Mouse (Mus musculus): ENCODE results near the gene Padi6. TPM values are rescaled to one million over a fixed set of nuclear protein-coding genes. Genes with fewer than 3 reads are reported as not detected.

Gene Padi6
- total and polyA plus RNA-seq, 2 experiments from 2014 or later = not detected

- ATAC-seq (ENCODE audit: insufficient read depth, low read depth) (no peak), DNase-seq (ENCODE audit: low spot score) (no peak)
- Histone ChIP-seq H3K4me1 (ENCODE audit: control insufficient read depth, insufficient read depth) (no peaks in the 10 kb centered on the region), H3K4me2 (ENCODE audit: low read depth, low read length) (no peak overlapping the region), H3K9me3 (replicated peaks; ENCODE audit: control insufficient read depth, low read length) (no peaks in the 10 kb centered on the region), H3K4me3 (ENCODE audit: low read depth, low read length) (no peak overlapping the region), H3K36me3 (replicated peaks; ENCODE audit: control insufficient read depth, insufficient read depth, low read length) (no peaks in the 10 kb centered on the region), H3K9ac (replicated peaks; ENCODE audit: low read depth, low read length) (no peak overlapping the region), H3K27ac (ENCODE audit: low read depth) (no peak overlapping the region), H3K27me3 (ENCODE audit: control insufficient read depth, insufficient read depth, low read length) (no peaks in the 10 kb centered on the region)
- WGBS = 81% methylated on average over 5 of the region's 5 CpGs
- TF ChIP-seq CTCF (IDR thresholded peaks at IDR 0.05; ENCODE audit: low read depth) (no peak), EP300 (IDR thresholded peaks at IDR 0.05; ENCODE audit: low read depth) (no peak)
Observed at GRCm38 (mm10) chr4:140768973-140769372, 26.5 kb upstream of the Padi6 start.

- DNase-seq (ENCODE audit: low spot score) (no peak), ATAC-seq (ENCODE audit: insufficient read depth, low read depth) (no peak)
- no peak for TF ChIP-seq EP300 (IDR thresholded peaks at IDR 0.05; ENCODE audit: low read depth)
- no peak for TF ChIP-seq CTCF (IDR thresholded peaks at IDR 0.05; ENCODE audit: low read depth)
- H3K36me3 ChIP-seq (replicated peaks; ENCODE audit: control insufficient read depth, insufficient read depth, low read length) = no peaks in the 10 kb centered on the region
- no peaks in the 10 kb centered on the region for H3K27me3 ChIP-seq (ENCODE audit: control insufficient read depth, insufficient read depth, low read length)
- no peaks in the 10 kb centered on the region for H3K9me3 ChIP-seq (replicated peaks; ENCODE audit: control insufficient read depth, low read length)
- no peak overlapping the region for H3K27ac ChIP-seq (ENCODE audit: low read depth)
- no peak overlapping the region for H3K4me3 ChIP-seq (ENCODE audit: low read depth, low read length)
- no peak overlapping the region for H3K4me2 ChIP-seq (ENCODE audit: low read depth, low read length)
- WGBS = 62% methylated on average over 3 of the region's 3 CpGs
- no peak overlapping the region for H3K9ac ChIP-seq (replicated peaks; ENCODE audit: low read depth, low read length)
- H3K4me1 ChIP-seq (ENCODE audit: control insufficient read depth, insufficient read depth) = no peaks in the 10 kb centered on the region
Observed at GRCm38 (mm10) chr4:140765936-140766335, 23.5 kb upstream of the Padi6 start.

GRCm38 (mm10) chr4:140763158-140763557, 20.7 kb upstream of the Padi6 start:
- H3K9ac ChIP-seq (replicated peaks; ENCODE audit: low read depth, low read length) = no peak overlapping the region
- TF ChIP-seq CTCF (IDR thresholded peaks at IDR 0.05; ENCODE audit: low read depth) (peak; percentile 49), EP300 (IDR thresholded peaks at IDR 0.05; ENCODE audit: low read depth) (no peak)
- no peak overlapping the region for H3K4me2 ChIP-seq (ENCODE audit: low read depth, low read length)
- DNase-seq (ENCODE audit: low spot score) (no peak), ATAC-seq (ENCODE audit: insufficient read depth, low read depth) (peak; percentile 58)
- no peaks in the 10 kb centered on the region for H3K36me3 ChIP-seq (replicated peaks; ENCODE audit: control insufficient read depth, insufficient read depth, low read length)
- 20% methylated on average over 9 of the region's 9 CpGs for WGBS
- H3K9me3 ChIP-seq (replicated peaks; ENCODE audit: control insufficient read depth, low read length) = no peaks in the 10 kb centered on the region
- no peaks in the 10 kb centered on the region for H3K27me3 ChIP-seq (ENCODE audit: control insufficient read depth, insufficient read depth, low read length)
- no peak overlapping the region for H3K27ac ChIP-seq (ENCODE audit: low read depth)
- H3K4me1 ChIP-seq (ENCODE audit: control insufficient read depth, insufficient read depth) = no peaks in the 10 kb centered on the region
- no peak overlapping the region for H3K4me3 ChIP-seq (ENCODE audit: low read depth, low read length)

- TF ChIP-seq CTCF (IDR thresholded peaks at IDR 0.05; ENCODE audit: low read depth) (no peak), EP300 (IDR thresholded peaks at IDR 0.05; ENCODE audit: low read depth) (no peak)
- WGBS = 81% methylated on average over 7 of the region's 7 CpGs
- Histone ChIP-seq H3K9ac (replicated peaks; ENCODE audit: low read depth, low read length) (no peak overlapping the region), H3K4me2 (ENCODE audit: low read depth, low read length) (no peak overlapping the region), H3K27me3 (ENCODE audit: control insufficient read depth, insufficient read depth, low read length) (no peaks in the 10 kb centered on the region), H3K27ac (ENCODE audit: low read depth) (no peak overlapping the region), H3K4me3 (ENCODE audit: low read depth, low read length) (no peak overlapping the region), H3K4me1 (ENCODE audit: control insufficient read depth, insufficient read depth) (no peaks in the 10 kb centered on the region), H3K9me3 (replicated peaks; ENCODE audit: control insufficient read depth, low read length) (no peaks in the 10 kb centered on the region), H3K36me3 (replicated peaks; ENCODE audit: control insufficient read depth, insufficient read depth, low read length) (no peaks in the 10 kb centered on the region)
- no peak for DNase-seq (ENCODE audit: low spot score)
- no peak for ATAC-seq (ENCODE audit: insufficient read depth, low read depth)
Observed at GRCm38 (mm10) chr4:140761601-140762000, 19.2 kb upstream of the Padi6 start.

- Histone ChIP-seq H3K27me3 (ENCODE audit: control insufficient read depth, insufficient read depth, low read length) (no peaks in the 10 kb centered on the region), H3K4me2 (ENCODE audit: low read depth, low read length) (no peak overlapping the region), H3K9me3 (replicated peaks; ENCODE audit: control insufficient read depth, low read length) (no peaks in the 10 kb centered on the region), H3K27ac (ENCODE audit: low read depth) (no peak overlapping the region), H3K4me1 (ENCODE audit: control insufficient read depth, insufficient read depth) (0 out of 2 replicates have a peak, but pooled peaks cover 5% of the 10 kb centered on the region), H3K36me3 (replicated peaks; ENCODE audit: control insufficient read depth, insufficient read depth, low read length) (no peaks in the 10 kb centered on the region), H3K4me3 (ENCODE audit: low read depth, low read length) (no peak overlapping the region), H3K9ac (replicated peaks; ENCODE audit: low read depth, low read length) (no peak overlapping the region)
- ATAC-seq (ENCODE audit: insufficient read depth, low read depth) (no peak), DNase-seq (ENCODE audit: low spot score) (no peak)
- WGBS = 73% methylated on average over 3 of the region's 3 CpGs
- TF ChIP-seq EP300 (IDR thresholded peaks at IDR 0.05; ENCODE audit: low read depth) (no peak), CTCF (IDR thresholded peaks at IDR 0.05; ENCODE audit: low read depth) (no peak)
Observed at GRCm38 (mm10) chr4:140755811-140756210, 13.4 kb upstream of the Padi6 start.

GRCm38 (mm10) chr4:140753366-140753765, 10.9 kb upstream of the Padi6 start:
- no peak overlapping the region for H3K9ac ChIP-seq (replicated peaks; ENCODE audit: low read depth, low read length)
- ATAC-seq (ENCODE audit: insufficient read depth, low read depth) (no peak), DNase-seq (ENCODE audit: low spot score) (no peak)
- H3K9me3 ChIP-seq (replicated peaks; ENCODE audit: control insufficient read depth, low read length) = no peaks in the 10 kb centered on the region
- no peaks in the 10 kb centered on the region for H3K27me3 ChIP-seq (ENCODE audit: control insufficient read depth, insufficient read depth, low read length)
- H3K4me1 ChIP-seq (ENCODE audit: control insufficient read depth, insufficient read depth) = 0 out of 2 replicates have a peak, but pooled peaks cover 5% of the 10 kb centered on the region
- no peak for TF ChIP-seq CTCF (IDR thresholded peaks at IDR 0.05; ENCODE audit: low read depth)
- no peak for TF ChIP-seq EP300 (IDR thresholded peaks at IDR 0.05; ENCODE audit: low read depth)
- no peak overlapping the region for H3K4me2 ChIP-seq (ENCODE audit: low read depth, low read length)
- no peak overlapping the region for H3K4me3 ChIP-seq (ENCODE audit: low read depth, low read length)
- H3K27ac ChIP-seq (ENCODE audit: low read depth) = peak overlapping the region; percentile 5; the same call in 1 of the 2 replicates
- WGBS = 29% methylated on average over 7 of the region's 7 CpGs
- H3K36me3 ChIP-seq (replicated peaks; ENCODE audit: control insufficient read depth, insufficient read depth, low read length) = no peaks in the 10 kb centered on the region

Data from heart, postnatal 0 days (tissue).